Mouse (Mus musculus) telencephalon, adult 2 months (tissue): Measurements from ENCODE around the gene Slamf9.

Experiments used
- DNase-seq: peaks from one replicate; pipeline ENCODE4 v3.0.0-alpha.2; 2011; ENCODE audit warnings: low read depth, low spot score

The Slamf9 gene

DNA sequence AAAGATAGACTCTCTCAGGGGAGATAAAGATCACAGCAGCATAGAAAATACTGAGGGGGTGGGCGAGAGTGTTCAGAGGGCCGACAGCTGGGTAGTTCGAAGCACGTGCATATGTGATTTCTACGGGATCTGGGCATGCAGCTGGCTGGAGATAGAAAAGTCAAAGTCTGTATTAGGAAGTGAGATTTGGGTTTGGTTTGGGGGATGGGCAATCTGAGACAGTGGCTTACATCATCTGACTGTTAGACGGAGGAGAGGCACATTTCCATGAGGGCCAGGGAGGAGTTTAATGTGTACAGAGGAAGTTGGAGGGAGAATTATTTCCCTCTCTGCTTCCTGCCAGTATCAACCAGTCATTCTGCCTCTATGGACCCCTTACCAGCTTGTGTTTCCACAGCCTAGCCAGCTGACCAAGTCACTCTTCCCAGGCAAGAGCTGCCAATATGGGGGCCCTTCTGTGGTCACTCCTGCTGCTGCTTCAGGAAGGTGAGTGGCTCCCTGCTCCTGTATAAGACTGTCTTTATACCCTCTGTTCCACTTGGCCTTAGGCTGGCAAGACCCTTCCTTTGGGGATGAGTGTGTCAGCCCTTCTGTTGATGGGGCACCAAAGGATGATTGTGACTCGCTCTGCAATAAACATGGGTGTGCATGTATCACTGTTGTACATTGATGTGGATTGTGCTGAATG lies at the start of gene Slamf9:
Gene Slamf9 (plus strand): TSS at position 305 of the 688 bp plus-strand sequence.
- no peak for DNase-seq

DNA sequence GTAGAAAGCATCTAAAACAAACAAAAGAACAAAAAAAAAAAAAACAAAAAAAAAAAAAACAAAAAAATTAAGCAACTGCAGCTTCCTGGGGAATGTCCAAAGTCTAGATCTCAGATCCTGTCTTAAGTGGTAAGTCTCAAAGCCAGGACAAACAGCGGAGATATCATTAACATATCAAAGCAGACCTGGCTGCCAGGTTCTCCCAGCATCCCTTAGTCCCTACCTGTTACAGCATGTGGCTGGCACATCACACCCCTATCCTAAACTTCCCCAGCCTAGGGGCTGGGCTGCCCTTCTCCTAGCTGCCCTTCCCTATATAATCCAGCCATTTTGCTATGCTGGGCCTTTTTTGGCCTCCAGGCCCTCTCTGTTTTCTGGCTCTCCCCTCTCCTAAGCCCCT lies 48.7 kb upstream of the Slamf9 start:
- DNase-seq: no peak

DNA sequence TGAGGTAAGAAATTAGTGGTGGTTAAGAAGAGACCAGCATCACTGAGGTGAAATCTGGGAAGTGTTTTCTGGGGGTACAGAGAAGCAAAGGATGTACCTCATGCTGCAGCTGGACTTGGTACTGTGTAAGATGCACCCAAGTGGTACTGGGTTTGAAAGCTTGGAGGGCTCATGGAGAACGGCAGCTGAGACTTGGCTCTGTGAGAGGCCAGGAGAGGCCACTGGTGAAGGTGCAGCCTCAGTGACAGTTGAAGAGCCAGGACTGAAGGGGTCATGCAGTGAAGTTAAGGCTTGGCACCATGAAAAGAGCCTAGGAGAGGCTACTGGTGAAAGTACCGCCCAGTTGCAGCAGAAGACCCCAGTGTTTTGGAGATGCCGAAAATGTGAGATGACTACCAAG lies 47.3 kb upstream of the Slamf9 start:
- DNase-seq: no peak

DNA sequence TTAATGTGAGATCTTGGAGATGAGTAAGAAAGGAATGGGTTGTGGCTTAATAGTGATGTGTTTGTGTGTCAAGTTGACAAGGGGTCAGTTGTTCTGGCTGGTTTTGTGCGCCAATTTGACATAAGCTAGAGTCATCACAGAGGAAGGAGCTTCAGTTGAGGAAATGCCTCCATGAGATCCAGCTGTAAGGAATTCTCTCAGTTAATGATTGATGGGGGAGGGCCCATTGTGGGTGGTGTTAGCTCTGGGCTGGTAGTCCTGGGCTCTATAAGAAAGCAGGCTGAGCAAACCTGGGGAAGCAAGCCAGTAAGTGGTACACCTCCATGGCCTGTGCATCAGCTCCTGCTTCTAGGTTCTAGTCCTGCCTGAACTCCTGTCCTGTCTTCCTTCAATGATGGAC lies 46.5 kb upstream of the Slamf9 start:
- no peak for DNase-seq

DNA sequence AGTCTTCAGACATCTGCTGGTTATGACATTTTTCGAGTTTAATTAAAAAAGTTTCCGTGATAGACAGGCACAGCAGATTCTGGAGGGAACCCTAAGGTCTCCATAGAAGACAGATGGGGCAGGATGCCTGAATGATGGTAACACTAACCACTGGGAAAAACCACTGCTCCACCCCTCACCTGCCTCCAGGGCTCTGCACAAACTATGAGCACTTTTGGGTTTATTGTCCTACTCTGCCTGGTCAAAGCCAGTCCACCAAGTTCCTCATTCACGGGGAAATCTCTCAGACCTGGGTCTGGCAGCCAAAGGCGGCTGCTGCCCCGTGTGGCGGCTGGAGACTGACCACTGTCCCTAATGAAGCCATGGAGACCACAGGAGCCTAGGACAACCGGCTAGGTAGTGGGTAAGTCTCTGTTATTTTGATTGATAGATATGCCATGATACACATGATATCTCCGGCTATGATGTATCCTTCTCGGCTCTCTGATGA lies 44.4 kb upstream of the Slamf9 start:
- no peak for DNase-seq

DNA sequence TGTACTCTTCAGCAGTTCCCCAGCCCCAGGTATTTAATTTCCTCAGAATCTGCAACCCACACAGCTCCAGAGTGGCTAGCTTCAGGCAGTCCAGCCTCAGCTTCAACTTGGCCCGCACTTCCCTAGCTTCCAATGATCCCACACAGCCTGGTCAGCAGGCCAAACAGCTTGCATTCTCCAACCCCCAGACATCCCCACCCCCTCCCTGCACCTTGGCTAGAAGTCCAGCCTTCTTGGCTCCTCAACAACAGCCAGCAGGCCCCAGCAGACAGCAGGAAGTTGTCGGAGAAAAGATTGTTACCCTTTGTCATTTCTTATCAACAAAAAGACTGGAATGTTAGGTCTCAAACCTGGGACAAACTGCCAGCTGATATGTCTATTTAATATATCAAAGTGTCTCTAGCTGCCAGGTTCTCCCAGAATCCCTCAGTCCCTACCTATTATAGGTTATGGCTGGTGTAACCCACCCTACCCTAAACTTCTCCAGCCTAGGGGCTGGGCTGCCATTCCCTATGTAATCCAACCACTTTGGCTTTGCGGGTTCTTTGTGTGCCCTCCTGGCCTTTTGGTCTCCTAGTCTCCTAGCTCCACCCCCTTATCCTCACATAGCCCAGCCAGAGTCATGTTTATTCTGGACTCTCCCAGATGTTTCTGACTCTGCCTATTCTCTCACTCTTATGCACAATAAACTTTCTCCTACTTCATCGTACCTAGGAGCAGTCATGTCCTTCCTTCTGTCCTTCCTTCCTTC lies 43.1 kb upstream of the Slamf9 start:
- DNase-seq: no peak

DNA sequence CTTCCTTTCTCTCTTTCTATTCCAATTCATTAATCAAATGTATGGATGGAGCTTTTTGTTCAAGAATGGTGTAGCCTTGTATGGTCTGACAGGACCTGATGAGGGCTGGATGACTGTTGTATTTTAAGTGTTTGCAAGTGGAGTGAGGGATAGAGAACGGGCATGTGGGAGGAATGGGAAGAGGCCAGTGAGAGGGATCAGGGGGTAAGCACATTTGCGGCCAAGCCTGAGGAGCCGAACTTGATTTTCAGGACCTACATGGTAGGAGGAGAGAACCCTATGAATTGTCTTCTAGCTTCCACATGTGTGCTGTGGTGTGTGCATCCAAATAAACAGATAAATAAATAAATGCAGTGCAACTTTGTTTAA lies 42.6 kb upstream of the Slamf9 start:
- no peak for DNase-seq

DNA sequence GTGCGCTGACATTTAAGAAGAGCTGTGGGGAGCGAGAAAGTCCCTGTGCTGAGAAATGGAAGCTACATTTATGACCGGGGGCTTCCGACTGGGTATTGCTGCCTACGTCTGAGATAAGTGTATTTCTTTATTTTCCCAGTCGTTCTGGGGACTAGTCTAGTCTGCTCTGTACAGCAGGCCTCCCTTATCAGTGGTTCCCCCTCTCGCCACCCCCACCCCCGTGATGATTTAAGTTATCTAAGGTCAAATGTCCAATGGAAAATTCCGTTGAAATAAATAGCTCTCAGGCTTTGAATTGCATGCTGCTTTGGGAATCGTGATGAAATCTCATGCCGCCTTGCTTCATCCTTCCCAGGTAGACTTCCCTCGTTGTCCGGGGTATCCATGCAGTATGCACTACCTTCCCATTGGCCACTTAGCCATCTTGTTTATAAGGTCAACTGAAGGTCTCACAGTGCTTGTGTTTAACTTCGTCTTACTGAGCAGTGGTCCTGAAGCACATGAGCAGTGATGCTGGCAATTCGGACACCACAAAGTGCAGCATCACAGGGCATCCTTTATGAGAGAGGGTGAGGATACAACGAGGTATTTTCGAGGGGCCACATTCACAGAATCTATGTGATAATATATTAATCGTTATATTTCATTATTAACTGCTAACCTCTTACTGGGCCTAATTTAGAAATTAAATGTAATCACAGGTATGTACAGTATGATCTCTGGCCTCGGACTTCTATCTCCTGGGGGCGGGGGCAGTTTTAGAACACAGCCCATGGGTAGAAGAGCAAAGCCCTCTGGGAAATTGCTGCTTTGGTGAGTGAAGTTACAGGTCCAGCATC lies 41.9 kb upstream of the Slamf9 start:
- no peak for DNase-seq

DNA sequence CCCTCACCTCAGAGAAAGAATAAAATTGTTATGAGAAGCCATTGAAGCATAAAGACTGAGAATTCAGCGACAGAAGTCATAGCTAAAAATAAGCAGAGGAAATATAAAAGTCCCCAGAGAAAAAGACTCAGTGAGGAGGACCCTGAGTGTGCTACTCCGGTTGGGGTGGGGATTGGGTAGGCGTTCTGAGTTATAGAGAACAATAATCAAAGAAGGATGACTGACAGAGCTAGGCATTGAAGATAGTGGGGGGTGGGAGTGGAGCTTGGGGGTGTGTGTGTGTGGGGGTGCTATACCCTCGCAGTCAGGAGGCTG lies 41.4 kb upstream of the Slamf9 start:
- DNase-seq: no peak

DNA sequence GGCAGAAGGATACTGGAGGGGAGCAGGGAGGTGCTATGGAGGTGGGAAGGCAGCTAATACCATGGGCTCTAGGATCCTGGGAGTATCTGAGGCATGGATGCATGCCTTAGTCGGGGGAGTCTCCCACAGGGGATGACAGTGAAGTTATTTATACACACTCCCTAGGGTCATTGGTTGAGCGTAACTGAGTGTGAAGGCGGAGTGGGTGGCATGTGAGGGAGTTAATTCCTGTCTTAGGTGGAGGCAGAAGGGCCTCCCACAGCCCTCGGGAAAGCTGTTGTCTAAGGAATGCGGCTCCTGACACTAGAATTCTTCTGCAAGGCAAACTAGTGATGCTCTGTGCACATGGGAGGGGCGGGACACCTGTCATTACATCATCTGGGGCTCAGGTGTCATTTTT lies 38.4 kb upstream of the Slamf9 start:
- no peak for DNase-seq

DNA sequence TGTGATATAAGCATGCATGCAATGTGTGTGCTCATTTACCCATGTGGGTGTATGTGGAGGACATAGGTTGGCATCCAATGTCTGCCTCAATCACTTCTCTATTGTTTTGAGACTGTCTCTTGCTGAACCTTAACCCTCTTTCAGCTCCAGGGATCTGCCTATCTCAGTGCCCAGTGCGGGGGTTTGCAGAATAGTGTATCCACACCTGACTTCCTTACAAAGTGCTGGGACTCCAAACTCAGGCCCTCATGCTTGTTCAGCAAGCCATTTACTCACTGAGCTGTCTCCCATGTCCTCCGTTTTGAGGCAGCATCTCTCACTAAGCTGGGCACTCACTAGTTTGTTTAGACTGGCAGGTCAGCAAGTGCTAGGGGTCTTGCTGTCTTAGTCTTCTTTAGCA lies 36.5 kb upstream of the Slamf9 start:
- no peak for DNase-seq

DNA sequence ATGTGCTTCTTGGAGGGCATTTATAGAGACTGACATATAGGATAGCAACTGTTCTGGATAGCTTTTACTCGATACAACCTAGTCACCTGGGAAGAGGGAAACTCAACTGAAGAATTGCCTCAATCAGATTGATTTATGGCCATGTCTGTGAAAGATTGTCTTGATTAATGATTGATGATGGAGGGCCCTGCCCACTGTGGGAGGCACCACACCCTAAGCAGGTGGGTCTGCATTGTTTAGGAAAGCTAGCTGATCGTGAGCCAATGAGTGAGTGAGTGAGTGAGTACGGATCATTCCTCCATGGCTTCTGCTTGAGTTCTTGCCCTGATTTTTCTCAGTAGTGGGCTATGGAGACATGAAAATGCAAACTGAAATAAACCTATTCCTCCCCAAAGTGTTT lies 34.6 kb upstream of the Slamf9 start:
- DNase-seq: no peak

DNA sequence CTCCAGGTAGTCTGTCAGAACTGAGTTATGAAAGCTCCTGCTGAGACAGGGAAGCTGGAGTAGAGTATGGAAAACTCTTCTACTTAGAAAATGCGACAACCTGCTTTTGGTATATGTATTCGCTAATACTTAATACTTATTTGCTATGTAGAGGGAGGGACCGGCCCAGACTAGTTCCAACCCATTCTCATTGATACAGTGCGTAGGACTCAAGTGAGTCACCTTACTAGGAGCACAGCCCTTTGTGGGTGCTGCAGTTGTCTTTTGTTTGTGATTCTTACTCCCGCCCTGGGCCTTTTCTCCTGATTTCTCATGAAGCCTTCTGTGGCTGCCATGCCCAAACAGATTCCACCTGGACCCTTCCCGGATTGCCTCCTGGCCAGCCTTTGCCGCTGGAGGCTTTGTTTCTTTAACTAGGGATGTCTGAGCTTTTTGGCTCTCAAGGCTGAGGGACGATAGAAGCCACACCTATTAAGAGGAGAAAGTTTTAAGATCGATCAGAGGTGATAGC lies 33.2 kb upstream of the Slamf9 start:
- no peak for DNase-seq

DNA sequence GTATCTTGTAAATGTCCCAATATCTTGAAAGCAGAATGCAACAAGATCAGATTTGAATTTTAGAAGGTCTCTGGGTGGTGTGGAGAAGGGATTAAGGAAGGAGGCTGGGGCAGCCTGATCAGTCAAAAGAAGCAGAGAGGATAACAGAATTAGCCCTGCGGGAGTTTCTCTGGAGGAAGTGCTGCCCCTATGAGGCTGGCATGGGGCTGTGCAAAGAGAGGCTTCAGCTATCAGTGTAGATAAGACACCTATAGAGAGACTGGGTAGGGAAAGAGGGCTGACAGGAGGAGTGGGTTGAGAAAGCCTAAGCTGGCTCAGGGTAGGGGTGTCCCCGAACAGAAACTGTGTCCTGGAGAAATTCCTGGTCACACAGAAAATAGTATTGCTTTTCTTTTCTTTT lies 24.9 kb upstream of the Slamf9 start:
- no peak for DNase-seq

DNA sequence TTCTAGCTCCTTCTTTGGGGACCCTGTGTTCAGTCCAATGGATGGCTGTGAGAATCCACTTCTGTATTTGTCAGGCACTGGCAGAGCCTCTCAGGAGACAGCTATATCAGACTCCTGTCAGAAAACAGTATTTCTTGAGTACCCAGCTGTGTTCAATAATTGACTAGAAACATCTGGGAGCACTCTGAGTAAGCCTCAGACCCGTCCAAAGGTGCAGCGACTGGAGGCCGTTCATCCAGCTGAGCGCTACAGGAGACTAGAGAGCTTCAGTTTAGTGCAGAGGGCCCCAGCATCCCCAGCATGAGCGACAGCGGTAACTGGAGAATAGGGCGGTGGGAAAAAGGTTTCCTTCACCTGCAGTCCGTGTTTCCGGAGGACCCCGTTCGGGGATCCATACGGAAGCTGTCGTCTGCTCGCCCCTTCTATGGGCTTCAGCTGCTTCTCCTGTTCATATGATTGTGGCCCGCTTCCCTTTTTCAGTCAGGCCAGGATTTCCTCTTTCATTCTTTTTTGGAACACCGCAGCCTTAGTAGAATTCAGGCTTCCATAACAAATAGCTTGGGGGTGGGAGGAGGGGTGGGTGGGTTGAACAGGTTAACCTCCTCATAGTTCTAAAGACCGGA lies 24.2 kb upstream of the Slamf9 start:
- DNase-seq: no peak

DNA sequence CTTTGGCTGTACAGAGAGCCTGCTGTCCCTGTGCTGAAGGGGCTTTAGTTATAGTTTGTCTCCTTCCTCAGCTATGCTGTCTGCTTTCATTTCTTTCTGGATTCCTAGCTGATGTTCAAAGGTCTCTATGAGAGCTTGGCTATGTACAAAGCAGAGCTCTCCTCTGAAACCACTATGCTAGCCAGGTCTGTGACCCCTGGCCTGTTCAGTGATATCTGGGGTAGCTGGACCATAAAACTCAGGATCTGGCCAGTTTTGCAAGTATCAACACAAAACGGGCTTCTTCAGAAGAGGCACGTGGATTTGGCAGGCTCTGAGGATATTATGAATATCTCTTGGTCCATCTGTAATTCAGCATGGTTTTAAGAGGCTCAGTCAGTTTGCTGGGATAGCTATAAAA lies 22.2 kb upstream of the Slamf9 start:
- DNase-seq: no peak

DNA sequence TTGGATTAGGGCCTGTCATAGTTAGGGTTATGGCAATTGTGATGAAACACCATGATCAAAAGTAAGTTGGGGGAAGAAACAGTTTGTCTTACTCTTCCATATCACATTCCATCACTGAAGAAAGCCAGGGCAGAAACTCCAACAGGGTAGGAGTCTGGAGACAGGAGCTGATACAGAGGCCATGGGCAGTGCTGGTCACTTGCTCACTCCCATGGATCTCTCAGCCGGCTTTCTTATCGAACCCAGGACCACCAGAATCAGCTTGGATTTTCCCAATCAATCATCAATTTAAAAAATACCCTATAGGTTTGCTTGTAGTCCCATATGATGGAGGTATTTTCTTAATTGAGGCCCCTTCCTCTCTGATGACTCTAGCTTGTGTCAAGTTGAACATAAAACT lies 21.3 kb upstream of the Slamf9 start:
- DNase-seq: no peak

DNA sequence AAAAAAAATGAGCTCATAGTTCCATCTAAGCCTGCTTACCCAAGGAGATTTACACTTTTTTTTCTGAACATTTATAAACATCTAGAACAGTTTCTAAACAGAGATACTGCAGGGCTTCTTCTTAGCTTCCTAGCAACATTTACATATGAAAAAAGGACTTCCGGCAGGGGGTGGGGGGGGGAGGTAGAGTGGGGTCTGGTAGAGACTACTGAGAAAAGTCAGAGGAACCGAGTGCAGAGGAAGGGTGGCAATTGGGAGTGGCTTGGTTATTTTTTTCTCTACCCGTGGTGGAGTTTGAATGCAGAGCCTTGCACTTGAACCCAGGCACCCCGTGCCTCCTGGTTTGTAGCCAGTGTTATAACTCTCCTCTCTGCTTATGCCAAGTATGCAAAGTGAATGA lies 19.7 kb upstream of the Slamf9 start:
- DNase-seq: no peak

DNA sequence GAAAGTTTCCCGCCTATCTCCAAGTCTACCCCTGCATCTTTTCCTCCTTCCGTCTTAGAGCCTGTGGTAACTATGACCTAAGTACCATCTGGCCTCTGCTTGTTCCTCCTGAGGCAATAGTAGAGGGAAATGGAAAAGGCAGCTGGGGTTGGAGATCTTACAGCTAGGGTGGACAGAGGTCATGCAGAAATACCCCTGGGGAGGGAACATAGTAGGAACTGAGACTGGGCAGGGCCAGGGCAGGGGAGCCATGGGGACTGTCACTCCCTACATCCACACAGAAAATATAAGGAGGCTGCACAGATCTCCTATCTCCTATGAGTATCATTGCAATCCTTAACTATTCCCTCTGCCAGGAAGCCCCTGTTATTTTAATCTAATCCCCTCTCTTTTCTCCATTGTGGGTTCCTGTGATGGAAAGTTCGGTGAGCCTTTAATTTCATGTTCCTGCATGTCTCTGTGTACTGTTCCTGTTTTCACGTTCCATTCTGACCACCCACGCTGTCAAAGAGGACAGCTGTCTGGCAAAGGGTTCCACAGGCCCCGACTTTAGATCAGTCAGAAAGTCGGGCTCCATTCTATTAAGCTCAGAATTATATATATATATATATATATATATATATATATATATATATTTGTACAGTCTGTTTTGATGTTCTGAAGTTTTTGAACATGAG lies 19.0 kb upstream of the Slamf9 start:
- DNase-seq: no peak

DNA sequence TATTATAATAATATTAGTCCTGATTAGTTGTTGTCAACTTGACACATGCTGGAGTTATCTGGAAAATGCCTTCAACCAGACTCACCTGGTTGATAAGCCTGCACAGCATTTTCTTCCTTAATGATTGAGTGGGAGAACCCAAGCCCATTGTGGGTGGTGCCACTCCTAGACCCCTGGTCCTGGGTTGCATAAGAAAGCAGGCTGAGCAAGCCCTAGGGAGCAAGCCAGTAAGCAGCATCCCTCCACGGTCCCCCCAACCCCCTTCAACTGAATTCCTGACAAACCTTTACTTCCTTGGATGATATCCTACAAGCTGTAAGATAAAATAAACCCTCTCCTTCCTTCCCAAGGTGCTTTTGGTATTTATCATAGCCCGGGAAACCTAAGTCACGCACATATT lies 18.0 kb upstream of the Slamf9 start:
- no peak for DNase-seq

DNA sequence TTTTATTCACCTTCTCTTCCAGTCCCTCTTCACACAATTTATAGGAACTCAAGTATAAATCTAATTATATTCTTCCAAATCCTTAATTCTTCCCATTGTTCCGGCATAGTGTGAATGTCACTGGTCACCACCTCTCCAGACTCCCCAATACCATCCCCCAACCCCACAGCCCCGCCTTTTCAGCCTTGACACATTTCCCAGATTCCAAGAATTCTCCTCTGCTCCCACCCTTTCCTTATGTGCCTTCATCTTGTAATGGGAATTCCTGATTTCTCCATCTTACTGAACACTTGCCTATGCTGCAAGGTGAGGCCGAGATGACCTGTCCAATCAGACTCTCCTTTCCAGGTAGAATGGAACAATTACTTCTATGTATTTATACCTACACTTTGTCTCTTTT lies 17.1 kb upstream of the Slamf9 start:
- DNase-seq: no peak
